Mouse (Mus musculus) liver, embryonic 15.5 days (tissue): ENCODE data around the gene Gm20388. TPM values are rescaled to one million over a fixed set of nuclear protein-coding genes. Genes with fewer than 3 reads are reported as not detected.

Source experiments
- ATAC-seq: fragments of 200-750 bp; cut with Nextera tagmentation; 2 replicates; pipeline ENCODE4 v1.8.0; 2017; ENCODE audit warnings: moderate number of reproducible peaks, mild to moderate bottlenecking, moderate library complexity; ENCODE audit not compliant: insufficient read depth
- H3K27ac ChIP-seq: fragments of 300-500 bp; sonication (generic); replicated peaks from 2 replicates; pipeline ENCODE4 v1.5.1; 2015; ENCODE audit warnings: mild to moderate bottlenecking, inconsistent platforms
- H3K27me3 ChIP-seq: fragments of 300-500 bp; sonication (generic); 2 replicates; pipeline ENCODE4 v1.6.1; 2015; ENCODE audit warnings: mild to moderate bottlenecking, inconsistent platforms
- H3K36me3 ChIP-seq: fragments of 300-500 bp; sonication (generic); replicated peaks from 2 replicates; pipeline ENCODE4 v1.6.1; 2015; ENCODE audit warnings: moderate library complexity, mild to moderate bottlenecking, inconsistent platforms
- H3K4me1 ChIP-seq: fragments of 300-500 bp; sonication (generic); replicated peaks from 2 replicates; pipeline ENCODE4 v1.6.1; 2015; ENCODE audit warnings: inconsistent platforms
- H3K4me2 ChIP-seq: fragments of 300-500 bp; sonication (generic); 2 replicates; pipeline ENCODE4 v1.6.1; 2015; ENCODE audit warnings: moderate library complexity, mild to moderate bottlenecking, inconsistent platforms
- H3K4me3 ChIP-seq: fragments of 300-500 bp; sonication (generic); replicated peaks from 2 replicates; pipeline ENCODE4 v1.5.1; 2015; ENCODE audit warnings: mild to moderate bottlenecking, inconsistent platforms
- H3K9ac ChIP-seq: fragments of 300-500 bp; sonication (generic); 2 replicates; pipeline ENCODE4 v1.6.1; 2015; ENCODE audit warnings: moderate library complexity, mild to moderate bottlenecking, inconsistent platforms
- H3K9me3 ChIP-seq: fragments of 300-500 bp; sonication (generic); replicated peaks from 2 replicates; pipeline ENCODE4 v1.6.1; 2016; ENCODE audit warnings: inconsistent platforms
- whole genome bisulfite sequencing: fragments of 180-500 bp; shearing (Covaris S2); methylation state at CpG from one replicate; pipeline ENCODE4 v1.1.7; 2015; ENCODE audit warnings: mixed read lengths; ENCODE audit not compliant: insufficient replicate concordance; 5-methylcytosine and 5-hydroxymethylcytosine counted together
- polyA plus RNA-seq: library from polyadenylated mRNA; unstranded; fragments of >200 nt; fragmentation: Nextera tagmentation; extraction: Ambion mirVana; gene quantifications from 2 replicates; pipeline ENCODE4 v1.2.1, GENCODE M21; 2015

Gm20388 gene
- polyA plus RNA-seq, 1 experiment from 2014 or later, result not detected

GRCm38 (mm10) chr8:122912150-122912549, 3001.5 kb downstream of the Gm20388 start:
- H3K27ac ChIP-seq, result no peak overlapping the region
- H3K4me2 ChIP-seq, result no peak overlapping the region
- ATAC-seq, result no peak
- no peak overlapping the region for H3K4me3 ChIP-seq
- no peaks in the 10 kb centered on the region for H3K9me3 ChIP-seq
- no peaks in the 10 kb centered on the region for H3K27me3 ChIP-seq
- H3K36me3 ChIP-seq, result peaks cover 63% of the 10 kb centered on the region
- 52% methylated on average over 3 of the region's 3 CpGs for WGBS
- peaks cover 6% of the 10 kb centered on the region; the same call in 1 of the 2 replicates for H3K4me1 ChIP-seq
- H3K9ac ChIP-seq, result no peak overlapping the region

GRCm38 (mm10) chr8:122912871-122913270, 3002.2 kb downstream of the Gm20388 start:
- Histone ChIP-seq H3K27me3 (no peaks in the 10 kb centered on the region), H3K9me3 (no peaks in the 10 kb centered on the region), H3K9ac (no peak overlapping the region), H3K4me3 (no peak overlapping the region), H3K36me3 (peaks cover 56% of the 10 kb centered on the region), H3K27ac (no peak overlapping the region), H3K4me2 (no peak overlapping the region), H3K4me1 (peaks cover 14% of the 10 kb centered on the region)
- 82% methylated on average over 4 of the region's 4 CpGs for WGBS
- no peak for ATAC-seq

DNA sequence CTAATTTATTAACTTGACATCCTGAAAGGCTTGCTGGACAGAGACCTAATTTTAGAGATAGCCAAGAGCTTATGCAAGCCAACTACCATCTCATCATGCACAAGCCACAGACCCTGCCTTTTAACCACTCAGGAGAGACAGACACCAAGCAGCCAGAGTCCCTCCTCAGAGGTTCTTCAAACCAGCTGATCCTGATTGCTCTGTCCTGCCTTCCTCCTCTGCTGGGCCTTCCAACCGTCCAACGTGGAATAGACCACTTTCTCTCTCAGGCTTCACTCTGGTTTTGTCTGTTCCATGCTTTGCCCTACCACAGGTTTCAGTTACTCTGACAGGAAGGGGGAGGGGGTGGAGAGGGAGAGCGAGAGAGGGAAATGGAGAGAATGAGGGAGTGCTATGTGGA, 3006.1 kb downstream of the Gm20388 start:
- peaks cover 42% of the 10 kb centered on the region for H3K36me3 ChIP-seq
- no peak overlapping the region for H3K4me3 ChIP-seq
- no peak overlapping the region for H3K9ac ChIP-seq
- no peak for ATAC-seq
- no peak overlapping the region for H3K27ac ChIP-seq
- no peaks in the 10 kb centered on the region for H3K27me3 ChIP-seq
- WGBS, result 31% methylated on average over 3 of the region's 3 CpGs
- H3K4me2 ChIP-seq, result no peak overlapping the region
- H3K9me3 ChIP-seq, result no peaks in the 10 kb centered on the region
- peaks cover 34% of the 10 kb centered on the region for H3K4me1 ChIP-seq

DNA sequence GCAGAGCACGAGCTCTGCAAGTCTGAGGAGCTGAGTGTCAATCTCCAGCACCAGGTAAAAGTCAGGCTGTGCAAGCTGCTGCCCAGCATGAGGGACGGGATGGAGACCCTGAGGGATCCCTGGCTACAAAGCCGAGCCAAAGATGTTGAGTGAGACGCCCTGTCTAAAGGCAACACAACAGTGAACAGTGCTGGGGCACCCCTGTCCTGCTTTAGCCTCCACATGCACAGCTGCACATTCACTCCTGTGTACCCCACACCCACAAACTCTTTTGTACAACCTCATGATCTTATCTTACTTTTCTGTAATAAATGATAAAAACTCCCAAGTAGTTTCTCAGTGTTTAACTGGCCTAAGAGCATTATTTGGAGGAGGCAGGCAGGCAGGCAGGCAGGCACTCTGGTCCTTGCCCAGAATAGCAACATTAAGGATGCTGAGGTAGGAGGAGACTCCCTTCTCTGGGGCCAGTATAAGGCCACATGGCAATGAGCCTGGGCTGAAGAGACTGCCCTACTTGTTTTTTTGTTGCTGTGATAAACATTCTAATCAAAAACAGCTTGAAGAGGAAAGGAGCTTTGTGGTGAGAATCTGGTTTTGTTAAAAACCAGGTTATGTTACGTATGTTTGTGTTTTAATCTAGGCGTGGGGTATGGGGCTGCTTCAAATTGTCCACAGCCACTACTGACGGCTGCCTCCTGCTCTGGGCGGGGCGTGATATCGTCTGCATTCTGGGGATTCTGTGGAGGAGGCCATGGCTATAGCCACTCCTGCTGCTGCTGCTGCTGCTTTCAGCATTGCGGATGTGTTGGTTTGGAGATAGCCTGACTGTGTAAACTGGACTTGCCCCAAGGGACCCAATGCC, 3007.1 kb downstream of the Gm20388 start:
- Histone ChIP-seq H3K9ac (no peak overlapping the region), H3K4me2 (no peak overlapping the region), H3K27ac (no peak overlapping the region; the same call in 1 of the 2 replicates), H3K9me3 (no peaks in the 10 kb centered on the region), H3K27me3 (no peaks in the 10 kb centered on the region), H3K4me3 (no peak overlapping the region), H3K4me1 (peaks cover 34% of the 10 kb centered on the region), H3K36me3 (peaks cover 34% of the 10 kb centered on the region)
- ATAC-seq, result peak; percentile 49; the same call in 1 of the 2 replicates
- 30% methylated on average over 11 of the region's 11 CpGs for WGBS

GRCm38 (mm10) chr8:122918438-122919107, 3007.9 kb downstream of the Gm20388 start:
- Histone ChIP-seq H3K4me2 (no peak overlapping the region), H3K27me3 (no peaks in the 10 kb centered on the region), H3K4me1 (peaks cover 35% of the 10 kb centered on the region), H3K27ac (no peak overlapping the region), H3K9me3 (no peaks in the 10 kb centered on the region), H3K36me3 (peaks cover 26% of the 10 kb centered on the region), H3K9ac (no peak overlapping the region), H3K4me3 (no peak overlapping the region)
- WGBS, result 66% methylated on average over 7 of the region's 7 CpGs
- ATAC-seq, result no peak

DNA sequence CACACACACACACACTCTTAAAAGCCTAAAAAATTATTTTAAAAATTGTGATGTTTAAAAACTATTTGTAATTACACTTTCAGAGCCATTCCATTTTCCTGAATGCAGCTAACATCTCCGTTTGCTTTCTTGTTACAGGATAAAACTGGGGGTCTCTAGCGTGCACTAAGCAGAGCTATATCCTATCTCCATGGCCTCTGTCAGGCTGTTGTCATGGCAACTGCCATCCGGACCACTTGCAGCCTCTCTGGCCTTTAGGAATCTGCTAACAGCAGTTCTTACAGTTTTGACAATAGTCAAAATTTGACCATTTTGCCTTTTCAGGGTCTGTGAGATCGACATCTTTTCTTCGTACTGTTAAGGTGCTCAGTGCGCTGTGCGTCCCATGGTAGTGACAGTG, 3010.2 kb downstream of the Gm20388 start:
- Histone ChIP-seq H3K4me3 (no peak overlapping the region), H3K36me3 (peaks cover 4% of the 10 kb centered on the region; the same call in 1 of the 2 replicates), H3K9me3 (no peaks in the 10 kb centered on the region), H3K27ac (no peak overlapping the region), H3K27me3 (no peaks in the 10 kb centered on the region), H3K4me1 (peaks cover 57% of the 10 kb centered on the region), H3K4me2 (no peak overlapping the region), H3K9ac (no peak overlapping the region)
- 82% methylated on average over 7 of the region's 7 CpGs for WGBS
- ATAC-seq, result no peak

GRCm38 (mm10) chr8:122922945-122923344, 3012.3 kb downstream of the Gm20388 start:
- Histone ChIP-seq H3K4me1 (peaks cover 66% of the 10 kb centered on the region), H3K9ac (no peak overlapping the region), H3K4me2 (no peak overlapping the region), H3K27ac (no peak overlapping the region), H3K4me3 (no peak overlapping the region), H3K9me3 (no peaks in the 10 kb centered on the region), H3K27me3 (no peaks in the 10 kb centered on the region), H3K36me3 (no peaks in the 10 kb centered on the region)
- 56% methylated on average over 3 of the region's 3 CpGs for WGBS
- no peak for ATAC-seq

DNA sequence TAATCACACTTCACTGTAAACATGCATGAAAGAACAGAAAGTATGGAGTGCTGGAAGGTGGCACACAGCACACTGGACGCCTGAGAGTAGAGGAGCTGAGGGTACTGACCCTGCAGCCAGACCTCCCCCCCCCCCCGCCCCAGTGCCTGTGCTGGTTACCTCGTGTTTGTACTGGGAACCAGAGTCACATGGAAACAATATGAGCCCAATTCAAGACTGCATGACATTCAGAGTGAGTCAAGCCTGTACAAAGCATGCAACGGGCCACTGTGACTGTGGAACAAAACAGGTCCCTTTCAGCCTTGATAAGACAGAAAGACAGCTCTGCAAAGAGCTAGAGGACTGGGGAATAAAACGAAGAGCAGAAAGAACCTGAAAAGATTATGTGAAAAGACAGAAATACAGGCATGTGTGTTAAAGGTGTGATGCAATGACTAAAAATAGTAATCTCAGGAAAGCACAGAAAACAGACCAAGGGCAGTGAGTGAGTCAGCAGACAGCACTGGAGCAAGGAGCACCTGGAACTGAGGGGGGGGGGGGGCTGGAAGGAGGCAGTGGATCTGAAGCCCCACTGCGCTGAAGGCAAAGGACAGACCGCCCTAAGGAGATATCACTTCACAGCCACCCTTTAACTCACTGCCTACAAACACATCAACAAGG, 3012.9 kb downstream of the Gm20388 start:
- Histone ChIP-seq H3K9ac (no peak overlapping the region), H3K4me2 (peak overlapping the region; percentile 8; the same call in 1 of the 2 replicates), H3K4me1 (peaks cover 65% of the 10 kb centered on the region), H3K36me3 (no peaks in the 10 kb centered on the region), H3K4me3 (no peak overlapping the region), H3K27me3 (no peaks in the 10 kb centered on the region), H3K9me3 (no peaks in the 10 kb centered on the region), H3K27ac (no peak overlapping the region)
- WGBS, result 35% methylated on average over 7 of the region's 7 CpGs
- ATAC-seq, result no peak

GRCm38 (mm10) chr8:122924091-122924490, 3013.4 kb downstream of the Gm20388 start:
- H3K4me2 ChIP-seq, result 0 out of 2 replicates have a peak overlapping the region, but pooled peaks have one; percentile 8
- H3K27ac ChIP-seq, result no peak overlapping the region
- no peaks in the 10 kb centered on the region for H3K9me3 ChIP-seq
- H3K4me3 ChIP-seq, result no peak overlapping the region
- H3K4me1 ChIP-seq, result peaks cover 64% of the 10 kb centered on the region
- H3K9ac ChIP-seq, result no peak overlapping the region
- H3K27me3 ChIP-seq, result no peaks in the 10 kb centered on the region
- no peak for ATAC-seq
- 40% methylated on average over 6 of the region's 6 CpGs for WGBS
- no peaks in the 10 kb centered on the region for H3K36me3 ChIP-seq

- no peak overlapping the region for H3K9ac ChIP-seq
- H3K4me3 ChIP-seq, result no peak overlapping the region
- 78% methylated on average over 8 of the region's 8 CpGs for WGBS
- no peaks in the 10 kb centered on the region for H3K9me3 ChIP-seq
- ATAC-seq, result no peak
- no peak overlapping the region for H3K4me2 ChIP-seq
- H3K27me3 ChIP-seq, result no peaks in the 10 kb centered on the region
- no peaks in the 10 kb centered on the region for H3K36me3 ChIP-seq
- peaks cover 67% of the 10 kb centered on the region for H3K4me1 ChIP-seq
- H3K27ac ChIP-seq, result no peak overlapping the region
Observed at GRCm38 (mm10) chr8:122925939-122926722, 3015.5 kb downstream of the Gm20388 start.
